Mouse (Mus musculus): ENCODE measurements at regions not wholly inside any gene's neighbourhood (a gene's known extent, or its start where the extent isn't known, plus 50 kb on each side); places are given as distances from the start of the nearest gene placed in this dataset.

DNA sequence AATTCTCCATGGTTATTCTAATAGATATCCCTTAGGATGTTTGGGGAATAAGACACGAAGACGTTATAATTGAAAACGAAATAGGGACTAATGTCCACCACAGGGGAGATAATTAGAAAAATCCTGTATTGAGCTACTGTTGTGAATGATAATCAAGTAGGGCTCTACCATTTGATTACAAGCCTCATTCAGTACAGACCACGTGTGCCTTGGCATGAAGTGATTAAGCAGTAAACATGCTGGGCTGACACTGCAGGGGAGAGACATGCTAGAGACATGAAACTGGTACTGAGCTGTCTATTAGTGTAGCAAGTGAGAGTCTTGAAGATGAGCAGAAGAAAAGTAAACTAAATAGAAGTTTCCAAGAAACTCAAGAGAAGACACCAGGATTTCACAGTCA, 797.8 kb downstream of the Efna5 start:
- TF ChIP-seq POLR2A (IDR thresholded peaks at IDR 0.05; ENCODE audit: insufficient read depth, low read depth, low read length) (no peak), EP300 (IDR thresholded peaks at IDR 0.05; ENCODE audit: insufficient read depth, low read depth, low read length) (no peak), CTCF (IDR thresholded peaks at IDR 0.05) (no peak)
- no peak for DNase-seq
- Histone ChIP-seq H3K4me1 (ENCODE audit: control insufficient read depth, insufficient read depth, low read length) (no peaks in the 10 kb centered on the region), H3K79me2 (replicated peaks; ENCODE audit: control insufficient read depth, insufficient read depth, low read length) (no peaks in the 10 kb centered on the region), H3K27ac (no peak overlapping the region), H3K27me3 (ENCODE audit: control insufficient read depth, insufficient read depth, low read length) (no peaks in the 10 kb centered on the region), H3K4me3 (no peak overlapping the region), H3K9ac (ENCODE audit: low read depth, low read length) (no peak overlapping the region), H3K36me3 (ENCODE audit: control insufficient read depth, insufficient read depth, low read length) (no peaks in the 10 kb centered on the region)
- WGBS, result 67% methylated on average over 4 of the region's 4 CpGs
- intact Hi-C loops (cut with DNase I), result no loop called here

DNA sequence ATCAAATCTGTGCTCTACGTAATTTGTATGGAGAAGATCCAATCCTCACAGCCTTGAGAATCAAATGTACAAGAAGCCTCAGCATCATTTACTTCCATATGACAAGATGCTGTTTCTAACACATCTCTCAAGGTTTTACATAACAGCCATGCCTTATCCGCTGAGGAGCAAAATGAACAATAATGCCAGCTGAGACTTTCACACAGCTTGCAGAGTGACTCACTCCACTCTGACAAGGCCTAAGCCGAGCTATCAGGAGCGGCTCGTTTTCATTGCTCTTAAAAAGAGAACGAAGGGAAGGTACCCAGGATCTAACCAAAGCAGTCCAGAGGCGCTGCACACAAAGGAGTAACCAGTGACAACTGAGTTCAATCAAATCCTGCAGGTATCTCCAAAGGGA, 803.5 kb downstream of the Efna5 start:
- H3K27ac ChIP-seq, result no peak overlapping the region
- no peak overlapping the region for H3K4me3 ChIP-seq
- H3K9ac ChIP-seq (ENCODE audit: low read depth, low read length), result no peak overlapping the region
- H3K27me3 ChIP-seq (ENCODE audit: control insufficient read depth, insufficient read depth, low read length), result no peaks in the 10 kb centered on the region
- 72% methylated on average over 7 of the region's 7 CpGs for WGBS
- no peak for DNase-seq
- intact Hi-C loops (cut with DNase I), result no loop called here
- TF ChIP-seq CTCF (IDR thresholded peaks at IDR 0.05) (no peak), POLR2A (IDR thresholded peaks at IDR 0.05; ENCODE audit: insufficient read depth, low read depth, low read length) (no peak), EP300 (IDR thresholded peaks at IDR 0.05; ENCODE audit: insufficient read depth, low read depth, low read length) (no peak)
- no peaks in the 10 kb centered on the region for H3K79me2 ChIP-seq (replicated peaks; ENCODE audit: control insufficient read depth, insufficient read depth, low read length)
- H3K36me3 ChIP-seq (ENCODE audit: control insufficient read depth, insufficient read depth, low read length), result no peaks in the 10 kb centered on the region
- no peaks in the 10 kb centered on the region for H3K4me1 ChIP-seq (ENCODE audit: control insufficient read depth, insufficient read depth, low read length)

DNA sequence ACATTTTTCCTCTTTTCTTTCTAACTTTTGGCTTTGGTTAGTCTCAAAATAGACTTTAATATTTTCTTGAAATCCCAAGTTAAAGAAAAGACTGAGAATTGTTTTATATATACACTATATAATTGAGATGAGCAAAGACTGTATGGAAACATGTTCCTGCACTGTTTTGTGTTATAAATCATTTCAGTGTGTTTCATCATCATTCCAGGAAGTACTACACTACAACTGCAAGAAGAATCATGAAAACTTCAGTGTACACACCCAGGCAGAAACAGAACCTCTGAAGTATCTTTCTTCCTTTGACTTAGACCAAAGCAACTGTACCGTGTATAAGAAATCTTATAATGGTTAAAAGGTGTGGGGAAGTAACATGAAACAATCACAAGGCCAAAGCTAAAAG, 816.2 kb downstream of the Efna5 start:
- H3K4me3 ChIP-seq, result no peak overlapping the region
- H3K9ac ChIP-seq (ENCODE audit: low read depth, low read length), result no peak overlapping the region
- no peaks in the 10 kb centered on the region for H3K79me2 ChIP-seq (replicated peaks; ENCODE audit: control insufficient read depth, insufficient read depth, low read length)
- DNase-seq, result no peak
- H3K36me3 ChIP-seq (ENCODE audit: control insufficient read depth, insufficient read depth, low read length), result no peaks in the 10 kb centered on the region
- WGBS, result 76% methylated on average over 1 of the region's 1 CpGs
- intact Hi-C loops (cut with DNase I), result no loop called here
- H3K27ac ChIP-seq, result no peak overlapping the region
- TF ChIP-seq CTCF (IDR thresholded peaks at IDR 0.05), result no peak
- H3K4me1 ChIP-seq (ENCODE audit: control insufficient read depth, insufficient read depth, low read length), result no peaks in the 10 kb centered on the region
- H3K27me3 ChIP-seq (ENCODE audit: control insufficient read depth, insufficient read depth, low read length), result no peaks in the 10 kb centered on the region

DNA sequence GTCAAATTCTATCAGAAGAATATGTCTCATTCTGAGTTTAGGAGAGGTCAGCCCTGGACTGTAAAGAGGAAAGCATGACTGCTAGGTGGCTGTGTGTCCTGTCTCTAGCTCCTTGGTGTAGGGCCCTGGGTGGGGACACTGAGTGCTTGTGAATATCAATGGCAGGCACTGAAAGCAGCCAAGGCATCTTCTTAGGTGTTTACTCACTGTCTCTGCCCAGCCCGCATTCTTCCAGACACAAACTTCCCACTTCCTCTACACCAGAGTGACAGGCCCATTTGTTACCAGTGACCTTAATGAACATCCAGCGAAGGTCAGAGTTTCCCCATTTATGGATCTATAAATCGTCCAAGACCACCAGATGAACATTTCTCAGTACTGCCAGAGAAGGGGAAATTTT, 823.1 kb downstream of the Efna5 start:
- intact Hi-C loops (cut with DNase I), result no loop called here
- no peak for DNase-seq
- no peak overlapping the region for H3K9ac ChIP-seq (ENCODE audit: low read depth, low read length)
- TF ChIP-seq CTCF (IDR thresholded peaks at IDR 0.05) (no peak), EP300 (IDR thresholded peaks at IDR 0.05; ENCODE audit: insufficient read depth, low read depth, low read length) (no peak), POLR2A (IDR thresholded peaks at IDR 0.05; ENCODE audit: insufficient read depth, low read depth, low read length) (no peak)
- no peaks in the 10 kb centered on the region for H3K79me2 ChIP-seq (replicated peaks; ENCODE audit: control insufficient read depth, insufficient read depth, low read length)
- H3K36me3 ChIP-seq (ENCODE audit: control insufficient read depth, insufficient read depth, low read length), result no peaks in the 10 kb centered on the region
- H3K27me3 ChIP-seq (ENCODE audit: control insufficient read depth, insufficient read depth, low read length), result no peaks in the 10 kb centered on the region
- H3K4me3 ChIP-seq, result no peak overlapping the region
- no peaks in the 10 kb centered on the region for H3K4me1 ChIP-seq (ENCODE audit: control insufficient read depth, insufficient read depth, low read length)
- H3K27ac ChIP-seq, result no peak overlapping the region
- 70% methylated on average over 3 of the region's 3 CpGs for WGBS

DNA sequence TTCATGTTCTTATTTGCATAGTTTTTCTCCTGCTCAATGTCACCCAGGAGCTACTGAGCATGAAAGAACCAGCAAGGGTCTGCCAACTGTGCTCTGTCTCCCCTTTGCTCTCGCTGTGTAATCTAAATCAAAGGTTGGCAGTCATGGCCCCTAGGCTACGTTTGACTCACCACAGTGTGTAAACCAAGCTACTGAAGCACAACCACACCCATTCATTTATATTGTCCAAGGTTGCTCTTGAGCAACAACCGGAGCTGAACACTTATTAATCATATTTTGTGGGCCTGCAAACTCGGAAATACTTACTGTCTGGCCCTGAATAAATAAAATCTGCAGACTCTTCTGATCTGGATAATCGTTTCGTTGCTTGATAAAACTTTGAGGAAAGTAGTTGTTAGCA, 826.3 kb downstream of the Efna5 start:
- Histone ChIP-seq H3K27me3 (ENCODE audit: control insufficient read depth, insufficient read depth, low read length) (no peaks in the 10 kb centered on the region), H3K9ac (ENCODE audit: low read depth, low read length) (no peak overlapping the region), H3K4me1 (ENCODE audit: control insufficient read depth, insufficient read depth, low read length) (no peaks in the 10 kb centered on the region), H3K36me3 (ENCODE audit: control insufficient read depth, insufficient read depth, low read length) (no peaks in the 10 kb centered on the region), H3K27ac (no peak overlapping the region), H3K4me3 (no peak overlapping the region), H3K79me2 (replicated peaks; ENCODE audit: control insufficient read depth, insufficient read depth, low read length) (no peaks in the 10 kb centered on the region)
- no peak for TF ChIP-seq POLR2A (IDR thresholded peaks at IDR 0.05; ENCODE audit: insufficient read depth, low read depth, low read length)
- DNase-seq, result no peak
- WGBS, result 65% methylated on average over 6 of the region's 6 CpGs
- intact Hi-C loops (cut with DNase I), result no loop called here

DNA sequence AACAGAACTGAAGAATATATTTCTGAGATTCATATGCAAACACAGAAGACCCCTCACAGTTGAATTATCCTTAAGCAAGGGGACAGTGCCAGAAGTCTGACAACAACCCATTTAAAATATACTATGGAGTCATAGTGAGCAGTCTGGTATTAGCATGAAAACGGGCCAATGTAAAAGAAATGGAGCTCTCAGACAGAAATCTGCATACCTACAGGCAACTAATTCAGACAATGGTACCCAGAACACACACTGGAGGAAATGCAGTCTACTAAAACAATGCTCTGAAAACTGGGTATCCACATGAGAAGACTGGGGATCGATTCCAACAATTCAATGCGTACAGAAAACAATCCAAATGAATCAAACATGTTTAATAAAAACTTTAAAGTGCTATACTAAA, 832.1 kb downstream of the Efna5 start:
- no peak overlapping the region for H3K27ac ChIP-seq
- no peaks in the 10 kb centered on the region for H3K36me3 ChIP-seq (ENCODE audit: control insufficient read depth, insufficient read depth, low read length)
- no peak for DNase-seq
- H3K27me3 ChIP-seq (ENCODE audit: control insufficient read depth, insufficient read depth, low read length), result no peaks in the 10 kb centered on the region
- intact Hi-C loops (cut with DNase I), result no loop called here
- no peak overlapping the region for H3K4me3 ChIP-seq
- H3K9ac ChIP-seq (ENCODE audit: low read depth, low read length), result no peak overlapping the region
- H3K79me2 ChIP-seq (replicated peaks; ENCODE audit: control insufficient read depth, insufficient read depth, low read length), result no peaks in the 10 kb centered on the region
- H3K4me1 ChIP-seq (ENCODE audit: control insufficient read depth, insufficient read depth, low read length), result no peaks in the 10 kb centered on the region
- no peak for TF ChIP-seq EP300 (IDR thresholded peaks at IDR 0.05; ENCODE audit: insufficient read depth, low read depth, low read length)
- no peak for TF ChIP-seq POLR2A (IDR thresholded peaks at IDR 0.05; ENCODE audit: insufficient read depth, low read depth, low read length)
- no peak for TF ChIP-seq CTCF (IDR thresholded peaks at IDR 0.05)
- WGBS, result 70% methylated on average over 3 of the region's 3 CpGs

DNA sequence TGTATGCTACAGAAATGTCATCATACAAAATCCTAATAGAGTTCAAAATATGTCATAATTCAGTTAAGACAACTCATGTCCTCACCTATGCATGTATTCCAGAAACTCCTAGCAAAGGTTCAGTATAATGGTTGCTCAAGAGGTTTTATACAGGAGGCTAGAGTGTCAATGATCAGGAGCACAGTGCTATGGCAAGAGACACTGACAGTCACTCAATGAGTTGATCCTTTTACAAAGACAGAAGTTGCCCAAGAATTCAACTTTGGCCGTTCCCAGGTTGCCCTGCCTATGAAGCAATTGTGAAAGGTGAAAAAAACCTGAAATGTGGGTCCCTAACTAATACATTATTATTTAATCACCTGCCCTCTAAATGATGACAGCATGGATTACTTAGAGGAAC, 850.5 kb downstream of the Efna5 start:
- Histone ChIP-seq H3K36me3 (ENCODE audit: control insufficient read depth, insufficient read depth, low read length) (no peaks in the 10 kb centered on the region), H3K27ac (no peak overlapping the region), H3K79me2 (replicated peaks; ENCODE audit: control insufficient read depth, insufficient read depth, low read length) (no peaks in the 10 kb centered on the region), H3K4me3 (no peak overlapping the region), H3K9ac (ENCODE audit: low read depth, low read length) (no peak overlapping the region), H3K27me3 (ENCODE audit: control insufficient read depth, insufficient read depth, low read length) (no peaks in the 10 kb centered on the region), H3K4me1 (ENCODE audit: control insufficient read depth, insufficient read depth, low read length) (no peaks in the 10 kb centered on the region)
- WGBS, result 79% methylated on average over 1 of the region's 1 CpGs
- no peak for DNase-seq
- TF ChIP-seq CTCF (IDR thresholded peaks at IDR 0.05) (no peak), POLR2A (IDR thresholded peaks at IDR 0.05; ENCODE audit: insufficient read depth, low read depth, low read length) (no peak), EP300 (IDR thresholded peaks at IDR 0.05; ENCODE audit: insufficient read depth, low read depth, low read length) (no peak)
- intact Hi-C loops (cut with DNase I), result no loop called here

Measured in heart, adult 2 months (tissue).